Mouse (Mus musculus) CH12.LX (cell line): Measurements from ENCODE around the gene Zbtb8a.

ENCODE experiments used
- CTCF ChIP-seq, 2 experiments: IDR thresholded peaks in 1 of 2; conservative IDR thresholded peaks in 1 of 2; 2 replicates each; pipeline ENCODE4 v1.5.1; 2011 to 2012; ENCODE audit warnings: low read depth in 2 of 2, low read length in 2 of 2, improper control_type of control experiment in 1 of 2, inconsistent platforms in 1 of 2, mild to moderate bottlenecking in 1 of 2, moderate library complexity in 1 of 2
- MAZ ChIP-seq: IDR thresholded peaks from 2 replicates; pipeline ENCODE4 v1.6.1; 2012; ENCODE audit warnings: low read depth, mild to moderate bottlenecking, inconsistent platforms, low read length, improper control_type of control experiment, moderate library complexity
- POLR2A ChIP-seq: IDR thresholded peaks from 2 replicates; pipeline ENCODE4 v1.6.1; 2011; ENCODE audit warnings: low read depth, mild to moderate bottlenecking, improper control_type of control experiment, low read length
- POLR2AphosphoS2 ChIP-seq: IDR thresholded peaks from 2 replicates; pipeline ENCODE4 v1.6.1; 2011; ENCODE audit warnings: low read depth, low read length, improper control_type of control experiment
- RAD21 ChIP-seq: IDR thresholded peaks from 2 replicates; pipeline ENCODE4 v1.6.1; 2011; ENCODE audit warnings: low read depth, mild to moderate bottlenecking, low read length, improper control_type of control experiment, moderate library complexity
- RCOR1 ChIP-seq: conservative IDR thresholded peaks from 2 replicates; pipeline ENCODE4 v1.6.1; 2012; ENCODE audit warnings: low read depth, mild to moderate bottlenecking, inconsistent platforms, low read length, improper control_type of control experiment
- SIN3A ChIP-seq: IDR thresholded peaks from 2 replicates; pipeline ENCODE4 v1.6.1; 2012; ENCODE audit warnings: low read length, improper control_type of control experiment, inconsistent platforms
- SMC3 ChIP-seq: IDR thresholded peaks from 2 replicates; pipeline ENCODE4 v1.6.1; 2011; ENCODE audit warnings: low read depth, low read length, improper control_type of control experiment
- TCF12 ChIP-seq: IDR thresholded peaks from 2 replicates; pipeline ENCODE4 v1.6.1; 2014; ENCODE audit warnings: low read depth, mild to moderate bottlenecking, inconsistent platforms, low read length, improper control_type of control experiment
- USF1 ChIP-seq: IDR thresholded peaks from 2 replicates; pipeline ENCODE4 v1.6.1; 2014; ENCODE audit warnings: low read depth, mild to moderate bottlenecking, inconsistent platforms, low read length, improper control_type of control experiment

DNA sequence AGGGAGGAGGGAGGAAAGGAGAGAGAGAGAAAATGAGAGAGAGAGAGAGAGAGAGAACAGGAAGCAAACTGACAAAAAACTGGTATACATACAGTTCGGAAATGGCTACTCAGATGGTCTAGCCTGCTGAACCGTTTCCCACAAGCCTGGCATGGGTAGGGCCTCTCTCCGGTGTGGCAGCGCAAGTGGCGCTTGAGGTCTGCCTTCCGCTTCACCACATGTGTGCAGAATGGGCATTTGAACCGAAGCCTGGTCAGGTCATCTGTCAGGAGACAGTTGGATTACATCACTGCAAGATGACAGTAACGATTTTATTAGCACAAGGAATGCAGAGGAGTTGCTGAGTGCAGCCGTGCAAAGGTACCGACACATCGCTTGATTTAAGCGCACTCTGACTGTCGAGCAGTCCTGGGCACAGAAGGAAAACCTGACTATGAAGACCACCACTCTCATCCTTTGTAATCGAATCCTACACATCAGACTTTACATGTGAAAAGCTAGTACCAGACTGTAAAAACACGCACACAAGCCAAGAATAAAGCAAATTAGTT is 20.2 kb downstream of the Zbtb8a start:
- TF ChIP-seq RCOR1 (no peak), POLR2A (no peak), CTCF (conservative IDR thresholded peaks at IDR 0.05 in 1 of 2, IDR thresholded peaks at IDR 0.05 in 1 of 2; ENCODE audit: low read depth in 2 of 2, low read length in 2 of 2) (no peak), USF1 (no peak), TCF12 (no peak), SIN3A (no peak), POLR2AphosphoS2 (no peak), SMC3 (no peak), MAZ (no peak), RAD21 (no peak)
